Mouse (Mus musculus): Measurements from ENCODE around the gene Ptges2. TPM values are rescaled to one million over a fixed set of nuclear protein-coding genes. Genes with fewer than 3 reads are reported as not detected.

The Ptges2 gene
- polyA plus RNA-seq, 2 experiments = 11.4 to 11.6 TPM

GRCm38 (mm10) chr2:32412742-32413531, 17.2 kb downstream of the Ptges2 start:
- ATAC-seq (ENCODE audit: insufficient read depth) (no peak), DNase-seq (ENCODE audit: low read depth in 3 of 3, low spot score in 3 of 3) (no peak)
- Histone ChIP-seq H3K36me3 (replicated peaks; ENCODE audit: control insufficient read depth, insufficient read depth, low read depth) (peaks cover 14% of the 10 kb centered on the region), H3K4me1 (replicated peaks; ENCODE audit: control insufficient read depth in 2 of 2, insufficient read depth in 2 of 2, low read length in 1 of 2) (0 out of 4 replicates have a peak, but pooled peaks cover 0 to 4% of the 10 kb centered on the region in 2 experiments), H3K27me3 (ENCODE audit: control insufficient read depth, insufficient read depth, low read length) (no peaks in the 10 kb centered on the region), H3K27ac (no peak overlapping the region), H3K4me2 (ENCODE audit: low read depth) (no peak overlapping the region), H3K9me3 (ENCODE audit: control insufficient read depth, low read length) (no peaks in the 10 kb centered on the region), H3K9ac (replicated peaks) (no peak overlapping the region), H3K4me3 (ENCODE audit: insufficient read depth in 1 of 2, low read depth in 2 of 2, low read length in 2 of 2) (no peak overlapping the region)
- no peak for TF ChIP-seq CTCF (IDR thresholded peaks at IDR 0.05; ENCODE audit: low read depth)
- no peak for TF ChIP-seq EP300 (IDR thresholded peaks at IDR 0.05; ENCODE audit: low read depth)
- 58% methylated on average over 6 of the region's 6 CpGs for WGBS (ENCODE audit: insufficient replicate concordance)

- Histone ChIP-seq H3K4me2 (ENCODE audit: low read depth) (no peak overlapping the region), H3K4me3 (ENCODE audit: insufficient read depth in 1 of 2, low read depth in 2 of 2, low read length in 2 of 2) (no peak overlapping the region), H3K9ac (replicated peaks) (no peak overlapping the region), H3K27me3 (ENCODE audit: control insufficient read depth, insufficient read depth, low read length) (no peaks in the 10 kb centered on the region), H3K9me3 (ENCODE audit: control insufficient read depth, low read length) (no peaks in the 10 kb centered on the region), H3K4me1 (replicated peaks; ENCODE audit: control insufficient read depth in 2 of 2, insufficient read depth in 2 of 2, low read length in 1 of 2) (peaks cover 0 to 6% of the 10 kb centered on the region in 2 experiments; a peak in 1 of 4 replicates), H3K36me3 (replicated peaks; ENCODE audit: control insufficient read depth, insufficient read depth, low read depth) (peaks cover 19% of the 10 kb centered on the region), H3K27ac (no peak overlapping the region)
- ATAC-seq (ENCODE audit: insufficient read depth) (no peak), DNase-seq (ENCODE audit: low read depth in 3 of 3, low spot score in 3 of 3) (no peak)
- TF ChIP-seq EP300 (IDR thresholded peaks at IDR 0.05; ENCODE audit: low read depth) = no peak
- TF ChIP-seq CTCF (IDR thresholded peaks at IDR 0.05; ENCODE audit: low read depth) = no peak
- 51% methylated on average over 5 of the region's 5 CpGs for WGBS (ENCODE audit: insufficient replicate concordance)
These were observed 18.2 kb downstream of the Ptges2 start for GRCm38 (mm10) chr2:32413936-32414335.

- no peak for DNase-seq (ENCODE audit: low read depth in 3 of 3, low spot score in 3 of 3)
- Histone ChIP-seq H3K4me3 (ENCODE audit: insufficient read depth in 1 of 2, low read depth in 2 of 2, low read length in 2 of 2) (no peak overlapping the region), H3K4me2 (ENCODE audit: low read depth) (no peak overlapping the region), H3K9me3 (ENCODE audit: control insufficient read depth, low read length) (no peaks in the 10 kb centered on the region), H3K4me1 (replicated peaks; ENCODE audit: control insufficient read depth in 2 of 2, insufficient read depth in 2 of 2, low read length in 1 of 2) (peaks cover 0 to 6% of the 10 kb centered on the region in 2 experiments; a peak in 1 of 4 replicates), H3K27me3 (ENCODE audit: control insufficient read depth, insufficient read depth, low read length) (no peaks in the 10 kb centered on the region), H3K9ac (replicated peaks) (no peak overlapping the region), H3K27ac (no peak overlapping the region), H3K36me3 (replicated peaks; ENCODE audit: control insufficient read depth, insufficient read depth, low read depth) (peaks cover 19% of the 10 kb centered on the region)
- 85% methylated on average over 12 of the region's 12 CpGs for WGBS (ENCODE audit: insufficient replicate concordance)
- no peak for TF ChIP-seq EP300 (IDR thresholded peaks at IDR 0.05; ENCODE audit: low read depth)
- TF ChIP-seq CTCF (IDR thresholded peaks at IDR 0.05; ENCODE audit: low read depth) = no peak
- ATAC-seq (ENCODE audit: insufficient read depth) = no peak
These were observed 20.1 kb downstream of the Ptges2 start for GRCm38 (mm10) chr2:32415801-32416200.

GRCm38 (mm10) chr2:32416556-32416955, 20.9 kb downstream of the Ptges2 start:
- WGBS (ENCODE audit: insufficient replicate concordance) = 75% methylated on average over 2 of the region's 2 CpGs

GRCm38 (mm10) chr2:32417486-32417885, 21.8 kb downstream of the Ptges2 start:
- peaks cover 19% of the 10 kb centered on the region for H3K36me3 ChIP-seq (replicated peaks; ENCODE audit: control insufficient read depth, insufficient read depth, low read depth)
- H3K27ac ChIP-seq = no peak overlapping the region
- H3K4me1 ChIP-seq (replicated peaks; ENCODE audit: control insufficient read depth in 2 of 2, insufficient read depth in 2 of 2, low read length in 1 of 2) = peaks cover 2 to 11% of the 10 kb centered on the region in 2 experiments; a peak in 3 of 4 replicates
- no peak overlapping the region for H3K4me2 ChIP-seq (ENCODE audit: low read depth)
- no peak for DNase-seq (ENCODE audit: low read depth in 3 of 3, low spot score in 3 of 3)
- ATAC-seq (ENCODE audit: insufficient read depth) = no peak
- WGBS (ENCODE audit: insufficient replicate concordance) = 82% methylated on average over 8 of the region's 8 CpGs
- no peaks in the 10 kb centered on the region for H3K9me3 ChIP-seq (ENCODE audit: control insufficient read depth, low read length)
- H3K9ac ChIP-seq (replicated peaks) = no peak overlapping the region
- H3K4me3 ChIP-seq (ENCODE audit: insufficient read depth in 1 of 2, low read depth in 2 of 2, low read length in 2 of 2) = no peak overlapping the region
- H3K27me3 ChIP-seq (ENCODE audit: control insufficient read depth, insufficient read depth, low read length) = no peaks in the 10 kb centered on the region
- TF ChIP-seq CTCF (IDR thresholded peaks at IDR 0.05; ENCODE audit: low read depth) = no peak
- TF ChIP-seq EP300 (IDR thresholded peaks at IDR 0.05; ENCODE audit: low read depth) = no peak

More at GRCm38 (mm10) chr2:32416556-32416955, 20.9 kb downstream of the Ptges2 start:
- no peak overlapping the region for H3K4me3 ChIP-seq (ENCODE audit: insufficient read depth in 1 of 2, low read depth in 2 of 2, low read length in 2 of 2)
- ATAC-seq (ENCODE audit: insufficient read depth) = no peak
- H3K36me3 ChIP-seq (replicated peaks; ENCODE audit: control insufficient read depth, insufficient read depth, low read depth) = peaks cover 19% of the 10 kb centered on the region
- H3K27me3 ChIP-seq (ENCODE audit: control insufficient read depth, insufficient read depth, low read length) = no peaks in the 10 kb centered on the region
- TF ChIP-seq CTCF (IDR thresholded peaks at IDR 0.05; ENCODE audit: low read depth) (no peak), EP300 (IDR thresholded peaks at IDR 0.05; ENCODE audit: low read depth) (no peak)
- H3K9ac ChIP-seq (replicated peaks) = no peak overlapping the region
- no peak overlapping the region for H3K4me2 ChIP-seq (ENCODE audit: low read depth)
- DNase-seq (ENCODE audit: low read depth in 3 of 3, low spot score in 3 of 3) = no peak
- H3K4me1 ChIP-seq (replicated peaks; ENCODE audit: control insufficient read depth in 2 of 2, insufficient read depth in 2 of 2, low read length in 1 of 2) = peaks cover 0 to 7% of the 10 kb centered on the region in 2 experiments; a peak in 1 of 4 replicates
- no peaks in the 10 kb centered on the region for H3K9me3 ChIP-seq (ENCODE audit: control insufficient read depth, low read length)
- no peak overlapping the region for H3K27ac ChIP-seq
